Mouse (Mus musculus): ENCODE measurements around the gene Fam192a.

Gene Fam192a

GRCm38 (mm10) chr8:94601607-94602385 lies at the start of gene Fam192a, which contains the start of gene Rspry1:
Gene Fam192a, minus strand, starts transcription at chr8:94601997.
Gene Rspry1, plus strand, starts transcription at chr8:94601937.
- DNase-seq: peak; percentile 100

- no peak for DNase-seq
Observed at GRCm38 (mm10) chr8:94649496-94649895, 47.7 kb upstream of the Fam192a start.

GRCm38 (mm10) chr8:94646165-94646564 lies 44.4 kb upstream of the Fam192a start:
- no peak for DNase-seq

- no peak for DNase-seq
Observed at GRCm38 (mm10) chr8:94645202-94645601, 43.4 kb upstream of the Fam192a start.

- no peak for DNase-seq
Observed at GRCm38 (mm10) chr8:94641938-94642337, 40.1 kb upstream of the Fam192a start.

- DNase-seq: no peak
Observed at GRCm38 (mm10) chr8:94641183-94641582, 39.4 kb upstream of the Fam192a start.

- DNase-seq: no peak
Observed at GRCm38 (mm10) chr8:94634211-94634610, 32.4 kb upstream of the Fam192a start.

- DNase-seq: no peak
Observed at GRCm38 (mm10) chr8:94633564-94634194, 31.9 kb upstream of the Fam192a start.

GRCm38 (mm10) chr8:94624885-94625284 lies 23.1 kb upstream of the Fam192a start:
- no peak for DNase-seq

- no peak for DNase-seq
Observed at GRCm38 (mm10) chr8:94607064-94607463, 5.3 kb upstream of the Fam192a start.

- no peak for DNase-seq
Observed at GRCm38 (mm10) chr8:94604030-94604429, 2.2 kb upstream of the Fam192a start.

- peak; percentile 35 for DNase-seq
Observed at GRCm38 (mm10) chr8:94602471-94603131, 804 bp upstream of the Fam192a start.

GRCm38 (mm10) chr8:94601034-94601606 lies 677 bp downstream of the Fam192a start:
- DNase-seq: no peak

GRCm38 (mm10) chr8:94600478-94600877 lies 1.3 kb downstream of the Fam192a start:
- no peak for DNase-seq

GRCm38 (mm10) chr8:94594211-94594610 lies 7.6 kb downstream of the Fam192a start:
- no peak for DNase-seq

- DNase-seq: no peak
Observed at GRCm38 (mm10) chr8:94591691-94592090, 10.1 kb downstream of the Fam192a start.

- DNase-seq: no peak
Observed at GRCm38 (mm10) chr8:94584238-94584817, 17.5 kb downstream of the Fam192a start.

GRCm38 (mm10) chr8:94582569-94582968 lies 19.2 kb downstream of the Fam192a start:
- DNase-seq: no peak

- no peak for DNase-seq
Observed at GRCm38 (mm10) chr8:94581820-94582483, 19.8 kb downstream of the Fam192a start.

GRCm38 (mm10) chr8:94575148-94575547 lies 26.6 kb downstream of the Fam192a start:
- no peak for DNase-seq

- DNase-seq: peak; percentile 72
Observed at GRCm38 (mm10) chr8:94574159-94574907, 27.5 kb downstream of the Fam192a start.

GRCm38 (mm10) chr8:94571896-94572295 lies 29.9 kb downstream of the Fam192a start:
- DNase-seq: no peak

Data from cerebellum, adult 11-12 months (tissue).